Mouse (Mus musculus): ENCODE data around the gene Acr. TPM values are rescaled to one million over a fixed set of nuclear protein-coding genes. Genes with fewer than 3 reads are reported as not detected.
A peak's percentile ranks its signal among the peaks of the same experiment; 100 is the strongest.

Gene Acr
- total RNA-seq, 2 experiments from 2014 or later = 0.15 to 0.53 TPM

GRCm38 (mm10) chr15:89547321-89547720 is 20.8 kb upstream of the Acr start:
- no peak for DNase-seq
- intact Hi-C loops (cut with DNase I) = no loop called here

GRCm38 (mm10) chr15:89547824-89548601 is 20.1 kb upstream of the Acr start:
- intact Hi-C loops (cut with DNase I) = no loop called here
- peak in 1 of 2 experiments; percentile 41 for DNase-seq

GRCm38 (mm10) chr15:89548837-89549236 is 19.3 kb upstream of the Acr start:
- intact Hi-C loops (cut with DNase I) = no loop called here

GRCm38 (mm10) chr15:89550506-89550905 is 17.6 kb upstream of the Acr start:
- no peak for DNase-seq
- intact Hi-C loops (cut with DNase I) = no loop called here

More at GRCm38 (mm10) chr15:89548837-89549236, 19.3 kb upstream of the Acr start:
- peak in 1 of 2 experiments; percentile 31 for DNase-seq

- intact Hi-C loops (cut with DNase I) = no loop called here
- DNase-seq = no peak
Measured at GRCm38 (mm10) chr15:89551733-89552132, 16.4 kb upstream of the Acr start.

GRCm38 (mm10) chr15:89555591-89555990 is 12.5 kb upstream of the Acr start:
- DNase-seq = no peak
- intact Hi-C loops (cut with DNase I) = no loop called here

GRCm38 (mm10) chr15:89556401-89557178 is 11.5 kb upstream of the Acr start:
- intact Hi-C loops (cut with DNase I) = no loop called here
- DNase-seq = no peak

GRCm38 (mm10) chr15:89557179-89557995 is 10.7 kb upstream of the Acr start:
- DNase-seq = no peak
- intact Hi-C loops (cut with DNase I) = no loop called here

GRCm38 (mm10) chr15:89557996-89558390 is 10.1 kb upstream of the Acr start:
- no peak for DNase-seq
- intact Hi-C loops (cut with DNase I) = no loop called here

GRCm38 (mm10) chr15:89559202-89559731 is 8.9 kb upstream of the Acr start:
- no peak for DNase-seq
- intact Hi-C loops (cut with DNase I) = no loop called here

- no peak for DNase-seq
- intact Hi-C loops (cut with DNase I) = no loop called here
Measured at GRCm38 (mm10) chr15:89572147-89572546, 4.0 kb downstream of the Acr start.

GRCm38 (mm10) chr15:89582494-89582893 is 14.4 kb downstream of the Acr start:
- DNase-seq = no peak
- intact Hi-C loops (cut with DNase I) = no loop called here

- DNase-seq = peak; percentile 15 to 32
- intact Hi-C loops (cut with DNase I) = loop anchor here (5.0 kb wide), 1 partner anchor 213 kb away; the partner anchor contains the start of gene Sco2
Measured at GRCm38 (mm10) chr15:89585101-89585500, 17.0 kb downstream of the Acr start.

GRCm38 (mm10) chr15:89585631-89586030 is 17.5 kb downstream of the Acr start:
- DNase-seq = no peak
- intact Hi-C loops (cut with DNase I) = loop anchor here (5.0 kb wide), 1 partner anchor 213 kb away; the partner anchor contains the start of gene Sco2

GRCm38 (mm10) chr15:89589146-89589545 is 21.0 kb downstream of the Acr start:
- intact Hi-C loops (cut with DNase I) = loop anchor here (5.0 kb wide), 1 partner anchor 217 kb away; the partner anchor contains the start of gene Sco2
- no peak for DNase-seq

GRCm38 (mm10) chr15:89591317-89591716 is 23.2 kb downstream of the Acr start:
- intact Hi-C loops (cut with DNase I) = no loop called here

GRCm38 (mm10) chr15:89591723-89592455 is 23.8 kb downstream of the Acr start, which contains the start of gene Rabl2:
Rabl2 (minus strand) TSS chr15:89591923.
- DNase-seq = peak; percentile 91 to 94
- intact Hi-C loops (cut with DNase I) = no loop called here

More at GRCm38 (mm10) chr15:89591317-89591716, 23.2 kb downstream of the Acr start:
- no peak for DNase-seq

GRCm38 (mm10) chr15:89592548-89592947 is 24.4 kb downstream of the Acr start:
- intact Hi-C loops (cut with DNase I) = no loop called here
- no peak for DNase-seq

- DNase-seq = no peak
- intact Hi-C loops (cut with DNase I) = no loop called here
Measured at GRCm38 (mm10) chr15:89605822-89606570, 37.9 kb downstream of the Acr start.

Measured in heart, postnatal 14 days (tissue).